Mouse (Mus musculus): ENCODE measurements at regions not wholly inside any gene's neighbourhood (a gene's known extent, or its start where the extent isn't known, plus 50 kb on each side); places are given as distances from the start of the nearest gene placed in this dataset.

DNA sequence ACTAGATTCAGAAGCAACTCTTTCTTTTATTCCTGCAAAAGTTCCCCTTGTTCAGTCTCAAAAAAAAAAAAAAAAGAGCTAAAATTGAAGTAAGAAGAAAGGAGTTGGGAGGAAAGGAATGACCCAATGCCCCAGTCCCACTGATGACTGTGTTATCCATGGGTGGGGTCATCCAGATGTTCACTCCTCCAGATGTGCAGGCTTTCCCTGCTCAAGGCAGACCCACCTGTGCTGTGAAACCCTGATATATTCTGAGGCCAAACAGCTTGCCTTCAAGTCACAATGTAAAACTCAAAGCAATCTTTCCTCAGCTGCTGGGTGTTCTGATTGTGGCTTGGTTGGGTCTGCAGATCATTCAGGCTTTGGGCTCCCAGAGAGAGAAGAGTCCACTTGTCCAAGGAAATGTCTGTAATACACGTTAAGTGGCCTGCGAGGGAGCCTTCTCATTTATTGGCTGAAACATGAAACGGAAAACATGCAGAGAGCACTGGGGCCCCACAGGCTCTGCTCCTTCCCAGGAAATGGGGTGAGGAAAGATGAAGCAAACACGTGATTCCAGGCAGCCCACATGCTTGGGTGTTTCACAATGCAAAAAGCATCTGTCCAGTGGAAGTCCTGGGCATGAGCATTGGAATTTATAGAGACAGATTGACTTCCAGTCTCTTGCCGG lies 296.6 kb downstream of the Nuak1 start:
- no peak for ATAC-seq (ENCODE audit: insufficient number of reproducible peaks, low FRiP score)
- no peaks in the 10 kb centered on the region for H3K36me3 ChIP-seq
- peaks cover 8% of the 10 kb centered on the region for H3K4me1 ChIP-seq (replicated peaks)
- 47% methylated on average over 5 of the region's 5 CpGs for WGBS
- no peak overlapping the region for H3K4me2 ChIP-seq
- no peaks in the 10 kb centered on the region for H3K27me3 ChIP-seq (replicated peaks)
- H3K27ac ChIP-seq (ENCODE audit: poor library complexity, severe bottlenecking), result no peak overlapping the region
- H3K9me3 ChIP-seq (replicated peaks), result 0 out of 2 replicates have a peak, but pooled peaks cover 2% of the 10 kb centered on the region
- H3K4me3 ChIP-seq, result no peak overlapping the region
- no peak overlapping the region for H3K9ac ChIP-seq

DNA sequence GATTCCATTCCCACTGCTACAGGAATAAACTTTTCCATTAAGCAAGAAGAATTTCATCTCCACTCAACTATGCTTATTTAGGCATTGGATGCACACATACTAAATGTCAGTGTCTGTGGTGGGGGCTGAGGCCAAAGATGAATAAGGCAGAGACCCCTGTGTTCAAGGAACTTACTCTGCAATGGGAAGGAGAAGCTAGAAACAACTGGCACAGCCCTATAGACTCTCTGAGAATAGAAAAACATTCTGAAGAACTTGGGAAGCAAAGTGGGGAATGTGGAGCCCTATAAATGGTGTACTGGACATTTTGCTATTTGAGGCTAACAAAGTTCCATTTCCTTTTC lies 296.1 kb downstream of the Nuak1 start:
- no peak overlapping the region for H3K27ac ChIP-seq (ENCODE audit: poor library complexity, severe bottlenecking)
- H3K27me3 ChIP-seq (replicated peaks), result no peaks in the 10 kb centered on the region
- H3K9me3 ChIP-seq (replicated peaks), result 0 out of 2 replicates have a peak, but pooled peaks cover 2% of the 10 kb centered on the region
- H3K4me2 ChIP-seq, result no peak overlapping the region
- no peaks in the 10 kb centered on the region for H3K36me3 ChIP-seq
- no peak overlapping the region for H3K4me3 ChIP-seq
- H3K9ac ChIP-seq, result no peak overlapping the region
- ATAC-seq (ENCODE audit: insufficient number of reproducible peaks, low FRiP score), result no peak
- H3K4me1 ChIP-seq (replicated peaks), result peaks cover 8% of the 10 kb centered on the region

DNA sequence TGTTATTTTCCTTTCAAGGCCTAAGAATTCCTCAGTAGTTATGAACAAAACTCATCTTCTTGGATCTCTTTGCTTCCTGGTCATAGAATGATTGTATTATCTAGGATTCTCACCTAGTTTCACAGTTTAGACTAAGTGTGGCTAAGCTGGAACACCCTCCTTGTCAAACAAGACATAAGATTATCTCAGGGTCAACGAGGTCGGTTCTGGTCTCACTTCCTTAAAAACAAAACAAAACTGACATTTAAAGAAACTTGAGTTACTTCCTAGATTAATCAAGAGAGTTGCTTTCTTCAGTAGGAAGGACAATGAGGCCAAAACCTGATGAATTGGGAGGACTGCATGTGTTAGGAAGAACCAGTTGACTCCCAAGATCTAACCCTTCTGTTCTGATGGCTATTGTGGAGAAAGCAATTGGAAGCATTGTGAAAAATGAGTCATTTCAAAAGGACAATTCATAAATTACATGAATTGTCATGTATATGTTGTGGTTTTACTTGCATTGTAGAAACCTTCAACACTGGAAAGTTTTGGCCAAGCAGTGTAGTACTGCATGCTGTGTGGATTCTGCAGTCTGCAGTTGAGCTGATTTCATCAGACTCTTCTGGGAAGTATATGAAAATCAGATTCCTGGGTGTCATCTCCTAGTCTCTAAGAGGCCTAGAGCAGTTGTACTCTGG lies 293.0 kb downstream of the Nuak1 start:
- 70% methylated on average over 2 of the region's 2 CpGs for WGBS
- Histone ChIP-seq H3K9me3 (replicated peaks) (no peaks in the 10 kb centered on the region), H3K36me3 (no peaks in the 10 kb centered on the region), H3K27ac (ENCODE audit: poor library complexity, severe bottlenecking) (no peak overlapping the region), H3K4me1 (replicated peaks) (peaks cover 8% of the 10 kb centered on the region), H3K4me3 (no peak overlapping the region), H3K27me3 (replicated peaks) (no peaks in the 10 kb centered on the region), H3K9ac (no peak overlapping the region), H3K4me2 (no peak overlapping the region)
- ATAC-seq (ENCODE audit: insufficient number of reproducible peaks, low FRiP score), result no peak

DNA sequence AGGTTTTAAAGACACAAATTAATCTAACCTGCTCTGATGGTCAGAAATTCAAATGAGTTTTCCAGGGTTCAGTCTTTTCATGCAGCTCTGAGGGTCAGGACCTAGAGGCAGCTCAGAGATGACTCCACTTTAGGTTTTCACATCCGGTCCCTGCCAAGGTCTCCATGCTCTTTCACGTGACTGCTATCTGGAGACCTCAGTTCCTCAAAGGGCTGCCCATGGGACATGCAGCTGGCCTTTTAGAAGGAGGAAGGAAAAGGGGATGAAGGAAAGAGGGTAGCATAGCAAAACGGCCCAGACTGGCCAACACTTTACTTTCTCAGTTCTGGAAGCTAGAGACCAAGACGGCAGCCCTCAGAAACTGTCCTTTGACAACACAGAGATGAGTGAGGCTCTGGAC lies 276.6 kb downstream of the Nuak1 start:
- Histone ChIP-seq H3K4me1 (replicated peaks) (peaks cover 9% of the 10 kb centered on the region; the same call in 1 of the 2 replicates), H3K9me3 (replicated peaks) (no peaks in the 10 kb centered on the region), H3K4me3 (no peak overlapping the region), H3K36me3 (no peaks in the 10 kb centered on the region), H3K27me3 (replicated peaks) (no peaks in the 10 kb centered on the region; the same call in 1 of the 2 replicates), H3K4me2 (no peak overlapping the region), H3K9ac (no peak overlapping the region), H3K27ac (ENCODE audit: poor library complexity, severe bottlenecking) (no peak overlapping the region)
- WGBS, result 70% methylated on average over 4 of the region's 4 CpGs
- no peak for ATAC-seq (ENCODE audit: insufficient number of reproducible peaks, low FRiP score)

DNA sequence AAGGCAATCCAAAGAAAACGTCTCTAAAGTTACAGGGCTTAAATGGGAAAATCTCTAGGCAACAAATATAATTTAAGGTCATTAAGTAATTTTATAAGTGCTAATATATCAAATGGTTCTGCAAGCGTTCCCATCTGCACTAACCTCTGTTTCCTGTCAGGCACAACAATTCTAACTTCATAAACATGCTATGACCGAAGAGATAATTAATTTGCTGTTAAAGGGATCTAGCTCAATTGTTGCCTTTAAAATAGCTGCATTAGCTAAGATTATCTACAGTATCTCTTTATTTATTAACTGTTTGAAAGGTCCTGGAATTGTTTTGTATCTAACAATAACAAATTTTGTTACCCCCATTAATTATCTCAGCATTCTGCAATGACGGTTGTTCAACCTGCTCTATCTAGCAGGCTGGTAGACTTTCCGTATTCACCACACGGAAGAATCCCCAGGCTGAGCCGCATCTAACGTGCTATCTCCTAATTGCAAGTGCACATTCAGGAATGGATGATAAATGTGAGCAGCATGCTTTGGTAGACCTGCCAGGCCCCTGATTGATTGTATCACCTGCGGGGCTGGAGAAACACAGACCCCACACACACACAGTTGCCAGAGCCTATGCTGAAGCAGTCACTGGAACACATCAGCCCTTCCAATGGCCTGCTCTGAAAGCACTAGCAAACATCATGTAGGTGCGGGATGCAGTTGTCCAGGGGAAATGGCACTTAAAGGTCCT lies 274.4 kb downstream of the Nuak1 start:
- ATAC-seq (ENCODE audit: insufficient number of reproducible peaks, low FRiP score), result no peak
- no peak overlapping the region for H3K4me3 ChIP-seq
- H3K9ac ChIP-seq, result no peak overlapping the region
- H3K27ac ChIP-seq (ENCODE audit: poor library complexity, severe bottlenecking), result no peak overlapping the region
- no peaks in the 10 kb centered on the region for H3K36me3 ChIP-seq
- WGBS, result 65% methylated on average over 10 of the region's 10 CpGs
- no peaks in the 10 kb centered on the region; the same call in 1 of the 2 replicates for H3K27me3 ChIP-seq (replicated peaks)
- peaks cover 9% of the 10 kb centered on the region; the same call in 1 of the 2 replicates for H3K4me1 ChIP-seq (replicated peaks)
- H3K9me3 ChIP-seq (replicated peaks), result no peaks in the 10 kb centered on the region
- no peak overlapping the region for H3K4me2 ChIP-seq

DNA sequence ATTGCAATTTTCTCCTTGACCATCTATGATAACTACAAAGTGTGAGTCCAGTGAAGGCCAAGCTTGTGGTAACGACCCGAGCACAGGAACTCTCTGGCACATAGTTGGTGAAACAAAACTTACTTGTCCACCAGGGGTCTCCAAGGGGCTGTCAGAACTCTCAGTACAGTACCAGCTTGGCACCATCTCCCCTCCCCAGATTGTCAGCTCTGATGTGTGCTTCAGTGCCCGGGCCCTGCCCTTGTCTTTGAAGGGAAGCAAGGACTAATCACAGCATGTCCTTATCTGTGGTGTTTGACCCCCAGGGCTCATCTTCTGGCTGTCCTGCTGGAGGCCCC lies 273.9 kb downstream of the Nuak1 start:
- no peak overlapping the region for H3K4me3 ChIP-seq
- 0 out of 2 replicates have a peak, but pooled peaks have one; percentile 48 for ATAC-seq (ENCODE audit: insufficient number of reproducible peaks, low FRiP score)
- no peak overlapping the region for H3K4me2 ChIP-seq
- H3K27me3 ChIP-seq (replicated peaks), result no peaks in the 10 kb centered on the region; the same call in 1 of the 2 replicates
- no peaks in the 10 kb centered on the region for H3K9me3 ChIP-seq (replicated peaks)
- peaks cover 9% of the 10 kb centered on the region; the same call in 1 of the 2 replicates for H3K4me1 ChIP-seq (replicated peaks)
- no peaks in the 10 kb centered on the region for H3K36me3 ChIP-seq
- no peak overlapping the region for H3K9ac ChIP-seq
- H3K27ac ChIP-seq (ENCODE audit: poor library complexity, severe bottlenecking), result no peak overlapping the region
- 39% methylated on average over 3 of the region's 3 CpGs for WGBS

DNA sequence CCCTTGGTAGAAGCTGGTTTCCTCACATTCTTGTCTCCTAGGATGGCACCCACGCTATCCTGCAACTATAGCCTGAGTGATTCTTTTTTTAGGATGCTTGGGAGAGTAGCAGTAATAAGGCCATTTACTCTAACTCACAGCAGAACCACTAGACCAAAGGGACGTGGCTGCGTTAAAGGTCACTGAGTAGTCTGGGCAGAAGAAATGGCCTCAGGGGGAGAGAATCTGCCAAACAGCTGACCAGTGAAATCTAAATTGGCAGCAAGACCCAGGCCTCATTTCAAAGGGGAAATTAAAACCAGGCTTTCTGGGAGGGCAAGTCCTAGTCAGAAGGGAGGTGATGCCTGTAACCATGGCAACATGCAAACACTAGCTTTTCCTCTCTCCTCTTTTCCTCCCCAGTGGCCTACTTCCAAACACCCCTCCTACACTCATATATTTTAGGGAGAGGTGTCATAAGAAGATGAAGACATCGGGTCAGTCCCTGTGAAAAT lies 267.5 kb downstream of the Nuak1 start:
- no peak overlapping the region for H3K9ac ChIP-seq
- no peak for ATAC-seq (ENCODE audit: insufficient number of reproducible peaks, low FRiP score)
- H3K4me1 ChIP-seq (replicated peaks), result no peaks in the 10 kb centered on the region; the same call in 1 of the 2 replicates
- no peak overlapping the region for H3K4me3 ChIP-seq
- no peaks in the 10 kb centered on the region for H3K36me3 ChIP-seq
- WGBS, result 66% methylated on average over 4 of the region's 4 CpGs
- no peaks in the 10 kb centered on the region for H3K9me3 ChIP-seq (replicated peaks)
- H3K4me2 ChIP-seq, result no peak overlapping the region
- no peak overlapping the region for H3K27ac ChIP-seq (ENCODE audit: poor library complexity, severe bottlenecking)
- no peaks in the 10 kb centered on the region for H3K27me3 ChIP-seq (replicated peaks)

DNA sequence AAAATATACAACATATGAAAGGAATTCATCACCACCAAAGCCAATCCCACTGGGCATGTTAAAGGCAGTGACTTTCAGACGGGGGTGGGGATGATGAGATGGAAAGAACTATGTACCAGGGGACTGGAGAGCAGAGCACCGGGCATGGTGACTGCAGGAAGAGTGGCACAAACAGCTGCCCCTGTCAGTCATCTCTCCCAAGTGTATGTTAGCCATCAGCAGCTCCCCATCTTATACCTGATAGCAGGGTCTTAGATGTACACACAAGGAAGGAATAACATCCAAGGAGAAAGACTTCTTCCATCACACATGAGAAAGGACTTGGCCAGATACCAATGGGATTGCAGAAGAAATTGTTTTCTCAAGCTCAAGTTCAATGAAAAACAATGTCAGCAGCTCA lies 257.2 kb downstream of the Nuak1 start:
- Histone ChIP-seq H3K36me3 (no peaks in the 10 kb centered on the region), H3K27me3 (replicated peaks) (no peaks in the 10 kb centered on the region), H3K27ac (ENCODE audit: poor library complexity, severe bottlenecking) (no peak overlapping the region), H3K4me3 (no peak overlapping the region), H3K4me1 (replicated peaks) (no peaks in the 10 kb centered on the region), H3K9ac (no peak overlapping the region), H3K9me3 (replicated peaks) (no peaks in the 10 kb centered on the region), H3K4me2 (no peak overlapping the region)
- no peak for ATAC-seq (ENCODE audit: insufficient number of reproducible peaks, low FRiP score)
- 73% methylated on average over 2 of the region's 2 CpGs for WGBS

DNA sequence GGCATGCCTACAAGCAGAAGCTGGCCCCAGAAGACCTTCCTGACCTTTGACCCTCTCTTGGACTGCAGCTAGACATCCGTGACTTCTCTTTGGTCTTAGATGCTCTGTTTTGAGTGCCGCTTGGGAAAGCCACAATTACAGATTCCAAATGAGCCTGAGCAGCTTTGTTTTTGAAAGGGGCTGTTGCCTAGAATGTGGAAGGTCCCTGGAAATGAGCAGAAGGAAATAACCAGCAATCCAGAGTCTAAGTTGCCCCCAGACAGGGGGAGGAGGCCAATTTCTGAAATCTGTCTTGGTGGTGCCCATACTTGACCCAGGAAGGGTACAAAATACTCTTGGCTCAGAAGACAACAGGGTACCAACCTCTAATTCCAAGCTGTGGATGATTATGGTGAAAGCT lies 253.9 kb downstream of the Nuak1 start:
- Histone ChIP-seq H3K4me3 (no peak overlapping the region), H3K4me2 (no peak overlapping the region), H3K9ac (no peak overlapping the region), H3K4me1 (replicated peaks) (no peaks in the 10 kb centered on the region), H3K27ac (ENCODE audit: poor library complexity, severe bottlenecking) (no peak overlapping the region), H3K9me3 (replicated peaks) (no peaks in the 10 kb centered on the region), H3K36me3 (no peaks in the 10 kb centered on the region), H3K27me3 (replicated peaks) (no peaks in the 10 kb centered on the region)
- 75% methylated on average over 2 of the region's 2 CpGs for WGBS
- no peak for ATAC-seq (ENCODE audit: insufficient number of reproducible peaks, low FRiP score)

DNA sequence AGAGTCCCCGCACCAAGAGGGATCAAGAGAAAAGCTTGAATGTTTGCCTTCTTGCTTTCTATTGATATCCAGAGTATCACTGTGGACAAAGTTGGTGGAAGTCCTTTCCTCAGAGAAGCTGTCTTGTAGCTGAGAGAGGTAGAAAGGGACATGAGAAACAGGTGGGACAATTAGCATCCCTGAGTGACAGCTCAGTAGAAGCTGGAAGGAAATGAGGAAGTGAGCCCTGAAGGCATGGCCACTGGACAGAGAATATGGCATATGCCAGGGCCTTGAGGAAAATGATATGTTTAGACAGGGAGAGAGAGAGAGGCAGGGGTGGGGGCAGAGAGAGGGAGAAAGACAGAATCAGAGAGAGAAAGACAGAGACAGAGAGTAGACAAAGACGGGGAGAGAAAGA lies 241.4 kb downstream of the Nuak1 start:
- WGBS, result 79% methylated on average over 2 of the region's 2 CpGs
- Histone ChIP-seq H3K4me1 (replicated peaks) (peaks cover 20% of the 10 kb centered on the region), H3K36me3 (no peaks in the 10 kb centered on the region), H3K4me3 (no peak overlapping the region), H3K9me3 (replicated peaks) (no peaks in the 10 kb centered on the region), H3K9ac (no peak overlapping the region), H3K27ac (ENCODE audit: poor library complexity, severe bottlenecking) (no peak overlapping the region), H3K4me2 (no peak overlapping the region), H3K27me3 (replicated peaks) (no peaks in the 10 kb centered on the region)
- no peak for ATAC-seq (ENCODE audit: insufficient number of reproducible peaks, low FRiP score)

DNA sequence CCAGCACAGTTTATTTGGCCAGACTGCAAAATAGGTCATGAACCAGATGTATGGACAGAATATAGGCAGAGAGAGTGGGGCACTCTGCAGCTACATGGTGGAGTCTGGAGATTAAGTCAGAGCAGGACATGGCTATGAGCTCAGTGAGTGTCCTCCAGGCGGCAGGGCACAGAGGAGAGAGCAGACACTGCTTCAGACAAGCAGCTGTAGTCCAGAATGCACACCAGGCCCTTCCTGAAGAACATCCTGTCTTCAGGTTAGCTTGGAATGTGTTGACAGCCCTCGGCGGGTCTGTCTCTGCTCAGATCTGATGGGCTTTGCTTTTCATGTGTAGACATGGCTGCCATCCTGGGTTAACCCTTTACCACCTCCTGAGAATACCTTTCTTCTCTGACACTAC lies 238.6 kb downstream of the Nuak1 start:
- peak; percentile 39; the same call in 1 of the 2 replicates for ATAC-seq (ENCODE audit: insufficient number of reproducible peaks, low FRiP score)
- H3K4me2 ChIP-seq, result no peak overlapping the region
- no peaks in the 10 kb centered on the region for H3K36me3 ChIP-seq
- 11% methylated on average over 3 of the region's 3 CpGs for WGBS
- H3K9ac ChIP-seq, result no peak overlapping the region
- no peak overlapping the region for H3K4me3 ChIP-seq
- peaks cover under 1% of the 10 kb centered on the region; the same call in 1 of the 2 replicates for H3K9me3 ChIP-seq (replicated peaks)
- H3K27ac ChIP-seq (ENCODE audit: poor library complexity, severe bottlenecking), result peak overlapping the region; percentile 53; the same call in 1 of the 2 replicates
- H3K4me1 ChIP-seq (replicated peaks), result peaks cover 20% of the 10 kb centered on the region
- no peaks in the 10 kb centered on the region for H3K27me3 ChIP-seq (replicated peaks)

Data from heart, embryonic 12.5 days (tissue).